Mouse (Mus musculus) embryonic fibroblast, embryonic 13.5 days (primary cell): ENCODE data around the gene Lrrc75a.

ENCODE experiments used
- CTCF ChIP-seq: IDR thresholded peaks from 2 replicates; pipeline ENCODE4 v1.5.1; 2011; ENCODE audit warnings: mild to moderate bottlenecking, control low read depth, low read length, moderate library complexity, borderline replicate concordance; ENCODE audit not compliant: insufficient read depth
- POLR2A ChIP-seq: IDR thresholded peaks from 2 replicates; pipeline ENCODE4 v1.6.1; 2011; ENCODE audit warnings: low read depth, mild to moderate bottlenecking, control low read depth, low read length, moderate library complexity

DNA sequence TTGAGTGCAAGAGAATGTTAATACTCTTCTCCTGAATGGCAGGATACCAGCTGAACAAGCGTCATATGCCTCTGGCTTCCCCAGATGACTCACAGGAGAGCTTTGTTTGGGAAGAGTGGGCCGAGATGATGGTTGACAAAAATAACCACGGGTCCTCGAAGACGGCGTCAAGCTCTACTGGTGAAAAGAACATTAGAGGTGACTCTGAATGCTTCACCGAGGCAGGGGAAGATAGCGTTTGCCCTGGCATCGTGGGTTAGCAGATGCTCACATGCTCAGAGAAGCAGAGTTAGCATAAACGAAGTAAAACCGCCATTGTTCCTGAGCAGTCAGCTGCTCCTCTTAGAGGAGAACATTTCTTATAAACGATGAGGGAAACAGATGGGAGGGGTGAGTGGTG is 21.1 kb upstream of the Lrrc75a start:
- no peak for TF ChIP-seq POLR2A
- no peak for TF ChIP-seq CTCF
